Mouse (Mus musculus) forebrain, embryonic 16.5 days (tissue): ENCODE measurements at regions not wholly inside any gene's neighbourhood (a gene's known extent, or its start where the extent isn't known, plus 50 kb on each side); places are given as distances from the start of the nearest gene placed in this dataset.

Source experiments
- ATAC-seq: fragments of 200-750 bp; cut with Nextera tagmentation; 2 replicates; pipeline ENCODE4 v1.8.0; 2017; ENCODE audit warnings: mild to moderate bottlenecking, moderate library complexity
- H3K27ac ChIP-seq: fragments of 300-500 bp; sonication (generic); 2 replicates; pipeline ENCODE4 v1.5.1; 2014; ENCODE audit warnings: low read length, control low read depth
- H3K27me3 ChIP-seq: fragments of 300-500 bp; sonication (generic); replicated peaks from 2 replicates; pipeline ENCODE4 v1.6.1; 2014; ENCODE audit warnings: low read length; ENCODE audit not compliant: control insufficient read depth, insufficient read depth
- H3K36me3 ChIP-seq: fragments of 300-500 bp; sonication (generic); 2 replicates; pipeline ENCODE4 v1.6.1; 2014; ENCODE audit not compliant: control insufficient read depth, insufficient read depth
- H3K4me1 ChIP-seq: fragments of 300-500 bp; sonication (generic); replicated peaks from 2 replicates; pipeline ENCODE4 v1.6.1; 2014; ENCODE audit warnings: low read length; ENCODE audit not compliant: control insufficient read depth, insufficient read depth
- H3K4me2 ChIP-seq: fragments of 300-500 bp; sonication (generic); 2 replicates; pipeline ENCODE4 v1.6.1; 2014; ENCODE audit warnings: mild to moderate bottlenecking, low read length, control low read depth
- H3K4me3 ChIP-seq: fragments of 300-500 bp; sonication (generic); replicated peaks from 2 replicates; pipeline ENCODE4 v1.5.1; 2014; ENCODE audit warnings: mild to moderate bottlenecking, low read length, control low read depth
- H3K9ac ChIP-seq: fragments of 300-500 bp; sonication (generic); replicated peaks from 2 replicates; pipeline ENCODE4 v1.6.1; 2014; ENCODE audit warnings: low read depth, low read length, control low read depth
- H3K9me3 ChIP-seq: fragments of 300-500 bp; sonication (generic); 2 replicates; pipeline ENCODE4 v1.6.1; 2016; ENCODE audit warnings: low read length; ENCODE audit not compliant: control insufficient read depth
- WGBS: fragments of 180-500 bp; shearing (Covaris S2); extraction: QIAGEN DNeasy Blood & Tissue Kit; methylation state at CpG from one replicate; pipeline ENCODE4 v1.1.7; 2014; 5-methylcytosine and 5-hydroxymethylcytosine counted together

DNA sequence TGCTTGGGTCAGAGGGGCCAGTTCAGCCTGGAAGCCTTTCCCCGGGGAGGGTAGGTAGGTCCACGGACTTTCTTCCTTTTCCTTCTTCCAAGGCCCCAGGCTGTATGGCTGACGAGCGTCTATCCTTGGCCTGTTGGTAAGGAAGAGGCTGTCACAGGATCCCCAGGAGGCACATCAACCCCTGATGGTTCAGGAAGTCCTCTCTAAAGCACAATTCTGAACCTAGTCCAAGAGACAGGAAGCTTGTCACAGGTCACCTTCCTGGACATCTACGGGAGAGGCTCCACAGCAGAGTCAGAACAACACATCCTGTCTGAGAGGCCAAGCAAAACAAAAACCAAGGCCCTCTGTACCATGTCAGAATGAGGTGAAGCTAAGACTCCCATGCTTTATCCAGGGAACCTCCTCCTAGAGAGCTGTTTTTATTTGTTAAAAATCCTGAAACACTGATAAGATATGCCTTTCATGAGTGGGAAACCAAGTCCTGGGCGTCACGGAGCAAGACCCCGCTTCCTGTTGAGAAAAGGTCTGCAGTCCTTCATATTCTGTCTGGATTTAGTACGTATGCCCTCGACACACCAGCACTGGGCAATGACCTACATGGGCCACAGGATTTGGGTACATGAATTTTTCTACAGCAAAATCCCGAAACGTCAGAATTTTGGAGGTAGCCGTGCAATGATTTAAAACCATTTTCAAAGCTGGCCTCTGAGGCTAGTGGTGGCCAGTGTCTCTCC, 52.0 kb upstream of the Snrk start:
- ATAC-seq = no peak
- H3K36me3 ChIP-seq = no peaks in the 10 kb centered on the region
- WGBS = 88% methylated on average over 13 of the region's 13 CpGs
- no peaks in the 10 kb centered on the region for H3K27me3 ChIP-seq
- no peak overlapping the region for H3K9ac ChIP-seq
- no peak overlapping the region for H3K27ac ChIP-seq
- H3K4me1 ChIP-seq = no peaks in the 10 kb centered on the region
- no peak overlapping the region for H3K4me3 ChIP-seq
- H3K4me2 ChIP-seq = no peak overlapping the region
- no peaks in the 10 kb centered on the region for H3K9me3 ChIP-seq

DNA sequence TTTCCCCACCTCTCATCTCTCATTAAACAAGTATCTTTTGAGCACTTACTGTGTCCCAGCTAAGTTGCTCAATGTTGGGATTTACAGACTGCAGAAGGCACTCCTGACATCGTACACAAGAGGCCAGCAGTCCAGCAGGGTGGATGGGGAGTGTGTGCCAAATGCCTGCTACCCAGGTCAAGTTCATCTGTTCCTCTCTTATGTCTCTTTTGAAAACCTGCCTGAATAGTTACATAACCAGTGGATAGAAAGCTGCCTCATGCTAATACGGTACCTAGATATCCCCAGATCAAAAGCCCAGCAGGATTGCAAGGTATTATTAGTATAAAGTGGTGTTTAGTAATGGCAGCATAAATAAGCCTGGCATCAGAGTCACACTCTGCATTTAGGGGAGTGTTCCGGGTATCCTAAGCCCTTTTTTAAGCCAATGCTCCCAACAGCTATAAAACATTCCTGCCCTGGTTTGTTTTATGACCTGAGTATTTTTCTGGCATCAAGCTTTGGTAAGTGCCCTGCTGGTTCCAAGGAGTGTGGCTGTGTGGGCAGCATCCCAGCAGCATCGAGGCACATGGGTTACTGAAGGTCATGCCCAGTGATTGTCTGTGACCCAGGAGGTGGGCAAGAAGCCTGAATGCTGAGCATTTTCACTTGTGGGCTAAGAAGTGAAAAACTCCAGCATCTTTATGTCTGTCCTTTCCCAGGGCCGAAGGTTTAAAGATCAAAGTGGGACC, 59.1 kb upstream of the Pomgnt2 start:
- WGBS = 77% methylated on average over 5 of the region's 5 CpGs
- H3K9me3 ChIP-seq = no peaks in the 10 kb centered on the region
- H3K4me2 ChIP-seq = no peak overlapping the region
- H3K27ac ChIP-seq = no peak overlapping the region
- no peaks in the 10 kb centered on the region for H3K27me3 ChIP-seq
- no peaks in the 10 kb centered on the region for H3K36me3 ChIP-seq
- ATAC-seq = no peak
- H3K4me3 ChIP-seq = no peak overlapping the region
- H3K4me1 ChIP-seq = no peaks in the 10 kb centered on the region
- no peak overlapping the region for H3K9ac ChIP-seq

- no peak for ATAC-seq
- Histone ChIP-seq H3K4me1 (peaks cover 8% of the 10 kb centered on the region), H3K4me2 (no peak overlapping the region), H3K9ac (no peak overlapping the region), H3K9me3 (no peaks in the 10 kb centered on the region), H3K4me3 (no peak overlapping the region), H3K27ac (no peak overlapping the region), H3K36me3 (no peaks in the 10 kb centered on the region), H3K27me3 (no peaks in the 10 kb centered on the region)
- WGBS = 35% methylated on average over 7 of the region's 7 CpGs
These were observed 54.8 kb upstream of the Pomgnt2 start for GRCm38 (mm10) chr9:122051716-122052115.

- ATAC-seq = no peak
- H3K9me3 ChIP-seq = no peaks in the 10 kb centered on the region
- WGBS = 79% methylated on average over 6 of the region's 6 CpGs
- no peak overlapping the region for H3K4me3 ChIP-seq
- H3K4me1 ChIP-seq = peaks cover 8% of the 10 kb centered on the region
- H3K27me3 ChIP-seq = no peaks in the 10 kb centered on the region
- H3K9ac ChIP-seq = no peak overlapping the region
- H3K27ac ChIP-seq = no peak overlapping the region
- no peaks in the 10 kb centered on the region for H3K36me3 ChIP-seq
- no peak overlapping the region for H3K4me2 ChIP-seq
These were observed 54.2 kb upstream of the Pomgnt2 start for GRCm38 (mm10) chr9:122051096-122051495.

GRCm38 (mm10) chr9:122048999-122049398, 52.1 kb upstream of the Pomgnt2 start:
- no peaks in the 10 kb centered on the region for H3K9me3 ChIP-seq
- H3K4me2 ChIP-seq = no peak overlapping the region
- H3K4me3 ChIP-seq = no peak overlapping the region
- 79% methylated on average over 5 of the region's 5 CpGs for WGBS
- H3K27ac ChIP-seq = no peak overlapping the region
- no peak for ATAC-seq
- H3K4me1 ChIP-seq = peaks cover 8% of the 10 kb centered on the region
- H3K9ac ChIP-seq = no peak overlapping the region
- H3K27me3 ChIP-seq = no peaks in the 10 kb centered on the region
- H3K36me3 ChIP-seq = no peaks in the 10 kb centered on the region

DNA sequence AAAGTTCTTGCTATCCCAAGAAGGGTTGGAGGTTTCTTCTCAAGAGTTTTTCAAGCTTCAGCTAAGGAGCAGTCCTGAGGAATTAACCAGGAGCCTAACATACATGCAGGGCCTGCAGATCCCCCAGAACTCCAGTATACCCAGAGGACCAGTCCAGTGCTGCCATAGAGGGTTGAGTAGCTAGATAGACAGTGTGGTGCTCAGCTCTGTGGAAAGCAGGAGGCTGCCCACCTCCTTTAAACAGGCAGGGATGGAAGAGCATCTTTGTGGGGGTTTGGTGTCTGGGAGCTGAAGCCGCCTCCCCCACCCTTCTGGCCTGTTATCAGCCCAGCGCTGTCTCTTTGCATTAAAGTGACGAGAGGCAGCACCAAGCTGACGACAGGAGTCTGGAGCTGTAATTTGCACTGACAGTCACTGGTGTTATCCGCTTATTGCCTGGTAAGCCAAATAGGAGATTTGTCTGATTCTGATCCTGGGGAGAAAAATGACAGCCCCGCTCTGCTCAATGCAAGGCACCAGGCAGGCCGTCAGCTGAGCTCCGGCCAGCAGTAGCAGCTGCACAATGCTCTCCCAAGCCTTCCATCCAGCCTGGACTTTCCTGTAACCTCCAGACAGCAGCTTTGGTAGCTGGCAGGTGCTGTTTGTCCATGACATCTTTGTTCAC, 51.2 kb upstream of the Pomgnt2 start:
- H3K4me2 ChIP-seq = no peak overlapping the region
- peak overlapping the region; percentile 53; the same call in 1 of the 2 replicates for H3K27ac ChIP-seq
- 0 out of 2 replicates have a peak overlapping the region, but pooled peaks have one; percentile 15 for H3K9ac ChIP-seq
- ATAC-seq = peak; percentile 62
- no peak overlapping the region for H3K4me3 ChIP-seq
- H3K36me3 ChIP-seq = no peaks in the 10 kb centered on the region
- no peaks in the 10 kb centered on the region for H3K9me3 ChIP-seq
- H3K4me1 ChIP-seq = peaks cover 8% of the 10 kb centered on the region
- no peaks in the 10 kb centered on the region for H3K27me3 ChIP-seq
- WGBS = 49% methylated on average over 8 of the region's 8 CpGs
